Mouse (Mus musculus) layer of hippocampus, postnatal 25 days (tissue): ENCODE measurements around the gene Slc37a3. TPM values are rescaled to one million over a fixed set of nuclear protein-coding genes. Genes with fewer than 3 reads are reported as not detected.

Experiments used
- DNase-seq, 2 experiments: peaks; one replicate each; pipeline ENCODE4 v3.0.0; 2022; ENCODE audit warnings: mixed read lengths in 2 of 2, low spot score in 1 of 2; ENCODE audit errors: extremely low spot score in 1 of 2
- total RNA-seq, 2 experiments: library from RNA; stranded (reverse); gene quantifications; 2 replicates each; pipeline ENCODE4 v1.2.3; 2021

Gene Slc37a3
- total RNA-seq, 2 experiments from 2014 or later = 74.1 to 76.8 TPM

DNA sequence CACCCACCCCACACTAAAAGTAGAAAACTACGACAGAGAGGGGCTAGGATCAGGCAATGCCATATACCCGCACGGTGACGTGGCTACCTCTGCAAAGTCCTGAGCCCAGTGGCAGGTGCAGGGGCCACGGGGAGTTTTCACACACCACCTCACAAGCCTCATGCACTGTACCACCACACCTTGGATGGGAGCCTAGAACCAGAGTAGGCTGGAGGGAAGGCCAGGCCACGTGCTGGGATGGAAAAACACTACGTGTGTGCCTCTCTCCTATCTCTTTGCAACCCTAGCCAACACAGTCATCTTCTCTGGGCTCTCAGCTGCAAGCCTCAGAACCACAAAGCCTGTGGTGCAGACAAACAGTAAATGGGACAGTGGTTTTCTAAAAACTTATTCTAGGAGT, 46.5 kb downstream of the Slc37a3 start:
- DNase-seq = no peak

DNA sequence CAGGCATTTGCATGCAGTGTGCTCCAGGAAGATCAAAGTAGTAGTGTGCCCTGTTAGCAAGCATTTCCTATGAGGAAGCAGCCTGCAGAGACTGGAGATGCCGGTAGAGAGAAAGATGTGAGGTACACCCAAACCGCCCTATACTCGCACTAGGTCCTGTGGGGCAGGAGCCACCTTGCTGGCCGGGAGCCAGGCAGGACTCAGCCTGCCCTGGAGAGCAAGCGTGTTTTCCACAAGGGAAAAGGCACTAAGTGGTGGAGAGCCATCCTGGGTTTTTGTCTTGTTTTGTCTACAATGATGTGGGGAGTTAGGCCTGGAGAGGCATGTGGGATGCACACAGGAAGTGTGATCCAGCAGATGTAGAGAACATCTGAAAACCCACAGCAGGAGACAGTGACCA, 57.2 kb downstream of the Slc37a3 start:
- no peak for DNase-seq

DNA sequence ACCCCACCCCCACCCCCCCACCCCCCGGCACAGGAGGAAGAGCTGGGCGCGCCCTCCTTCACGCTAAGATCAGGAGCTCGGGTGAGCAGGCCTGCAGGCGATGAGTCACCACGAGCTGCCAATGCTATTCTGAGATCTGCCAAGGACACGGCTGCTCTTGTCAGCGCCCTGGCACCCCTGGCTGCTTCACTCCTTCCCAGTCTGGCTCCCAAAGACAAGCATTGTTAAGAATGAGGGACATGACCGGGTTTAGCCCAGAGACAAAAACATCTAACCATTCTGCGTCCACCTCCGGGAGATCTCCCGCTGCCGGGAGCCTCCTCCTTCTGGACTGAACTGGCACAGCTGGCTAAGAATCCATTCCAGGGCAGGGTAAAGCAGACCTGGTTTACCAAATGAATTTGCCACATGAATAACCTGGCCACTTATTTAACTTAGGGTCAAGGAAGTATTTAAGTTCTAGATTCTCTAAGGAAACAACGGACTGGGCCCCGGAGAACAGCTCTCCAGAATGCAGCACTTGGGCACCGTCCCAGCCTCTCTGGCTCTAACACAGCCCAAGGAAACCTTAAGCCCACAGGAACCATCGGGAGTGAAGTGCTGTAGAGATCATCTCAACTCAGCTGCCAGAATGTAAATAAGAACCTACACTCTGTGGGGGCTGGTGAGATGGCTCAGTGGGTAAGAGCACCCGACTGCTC, 58.3 kb downstream of the Slc37a3 start:
- peak; percentile 29 to 39 for DNase-seq

DNA sequence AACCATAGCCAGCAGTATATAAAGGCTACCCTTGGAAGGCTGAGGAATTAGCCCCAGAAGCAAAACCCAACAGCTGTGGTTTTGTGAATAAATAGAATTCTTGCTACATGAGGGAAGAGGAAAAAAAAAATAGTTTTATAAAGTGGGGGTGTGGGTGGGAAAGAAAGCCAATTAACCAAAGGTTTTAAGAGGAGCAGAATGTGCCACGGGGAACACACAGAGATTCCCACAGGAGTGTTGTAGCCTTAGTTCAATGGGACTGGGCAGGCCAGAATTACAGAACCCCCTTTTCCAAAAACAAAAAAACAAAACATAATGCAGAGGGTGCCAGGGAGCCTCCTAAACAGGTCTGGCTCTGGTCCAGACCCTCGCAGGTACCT, 58.9 kb downstream of the Slc37a3 start:
- no peak for DNase-seq

DNA sequence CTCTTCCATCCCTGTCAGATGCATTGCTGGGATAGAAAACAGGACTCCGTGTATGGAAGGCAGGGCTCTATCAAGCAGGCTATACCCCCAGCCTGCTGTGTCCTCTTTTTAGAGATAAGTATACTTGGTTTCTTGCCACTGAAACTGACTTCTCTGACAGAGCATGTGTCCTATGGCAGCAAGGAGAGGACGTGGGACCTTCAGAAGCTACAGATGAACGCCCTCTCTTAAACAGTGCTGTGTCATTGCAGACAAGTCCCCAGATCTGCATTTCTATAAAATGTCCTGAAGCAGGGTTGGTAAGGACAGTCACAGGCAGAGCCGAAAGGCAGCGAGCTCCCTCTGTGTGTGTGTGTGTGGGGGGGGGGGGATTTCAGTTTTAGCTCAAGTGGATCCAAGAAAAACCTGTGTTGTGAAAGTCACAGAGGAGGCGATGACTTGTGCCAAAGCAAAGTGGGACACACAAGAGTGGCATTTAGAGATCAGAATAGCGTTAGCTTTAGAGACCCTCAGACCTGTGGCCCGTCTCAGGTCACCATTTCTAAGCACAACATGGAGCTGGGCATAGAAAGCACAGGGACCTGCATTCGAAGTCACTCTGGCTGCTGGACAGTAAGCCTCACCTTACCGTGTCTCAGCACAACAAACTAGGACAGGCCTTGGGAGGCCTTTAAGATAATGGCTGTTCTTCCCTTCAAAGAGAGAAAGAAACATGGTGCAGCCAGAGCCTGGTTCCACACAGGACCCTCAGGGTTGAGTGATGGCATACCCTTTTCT, 59.4 kb downstream of the Slc37a3 start:
- no peak for DNase-seq

DNA sequence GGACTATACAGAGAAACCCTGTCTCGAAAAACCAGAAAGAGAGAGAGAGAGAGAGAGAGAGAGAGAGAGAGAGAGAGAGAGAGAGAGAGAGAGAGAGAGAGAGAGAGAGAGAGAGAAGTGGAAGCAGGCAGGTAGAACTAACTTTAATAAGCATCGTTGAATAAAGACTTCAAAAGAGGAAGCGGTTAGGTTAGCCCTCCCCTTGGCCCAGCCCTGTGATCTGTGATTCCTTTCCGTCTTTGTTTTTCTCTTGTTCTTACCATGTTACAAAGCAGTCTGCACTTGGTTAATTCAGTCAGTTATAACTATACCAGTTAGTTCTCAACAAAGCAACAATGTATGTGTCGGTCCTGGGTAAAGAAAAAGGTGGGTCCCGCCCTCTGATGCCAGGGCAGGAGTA, 61.4 kb downstream of the Slc37a3 start:
- DNase-seq = no peak

DNA sequence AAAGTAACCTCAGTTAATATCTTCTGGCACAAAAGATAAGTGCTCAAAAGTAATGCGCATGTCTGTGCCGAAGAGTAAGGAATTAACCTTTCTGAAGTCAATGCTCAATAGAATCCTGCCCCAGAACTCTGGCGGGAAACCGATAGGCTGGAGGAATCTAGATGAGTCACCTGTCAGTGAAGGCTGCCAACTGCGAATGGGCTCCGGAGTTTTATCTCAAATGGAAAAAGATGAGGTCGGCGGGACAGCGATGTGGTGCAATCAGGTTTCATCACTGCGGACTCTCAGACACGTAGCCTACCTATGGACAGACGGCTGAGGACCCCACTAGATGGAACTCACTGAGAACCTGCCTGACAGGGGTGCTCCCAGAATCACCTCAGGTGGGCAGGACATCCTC, 63.0 kb downstream of the Slc37a3 start:
- DNase-seq = no peak

DNA sequence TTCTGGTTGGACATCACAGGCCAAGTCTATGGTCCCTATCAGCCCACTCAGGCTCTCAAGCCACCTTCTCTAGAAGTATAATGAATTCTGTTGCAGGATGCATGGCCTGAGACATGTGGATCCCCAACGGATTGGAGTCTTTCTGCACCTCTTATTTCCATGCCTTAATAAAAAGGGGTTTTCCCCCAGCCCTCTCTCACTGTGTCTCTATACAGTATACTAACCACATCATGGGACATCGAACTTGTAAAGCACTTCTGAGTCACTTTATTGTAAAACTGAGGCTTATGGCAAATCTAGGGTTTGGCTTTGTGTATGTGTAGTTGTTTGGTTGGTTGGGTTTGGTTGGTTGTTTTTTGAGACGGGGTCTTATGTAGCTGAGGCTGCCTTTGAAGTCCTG, 65.7 kb downstream of the Slc37a3 start:
- no peak for DNase-seq

DNA sequence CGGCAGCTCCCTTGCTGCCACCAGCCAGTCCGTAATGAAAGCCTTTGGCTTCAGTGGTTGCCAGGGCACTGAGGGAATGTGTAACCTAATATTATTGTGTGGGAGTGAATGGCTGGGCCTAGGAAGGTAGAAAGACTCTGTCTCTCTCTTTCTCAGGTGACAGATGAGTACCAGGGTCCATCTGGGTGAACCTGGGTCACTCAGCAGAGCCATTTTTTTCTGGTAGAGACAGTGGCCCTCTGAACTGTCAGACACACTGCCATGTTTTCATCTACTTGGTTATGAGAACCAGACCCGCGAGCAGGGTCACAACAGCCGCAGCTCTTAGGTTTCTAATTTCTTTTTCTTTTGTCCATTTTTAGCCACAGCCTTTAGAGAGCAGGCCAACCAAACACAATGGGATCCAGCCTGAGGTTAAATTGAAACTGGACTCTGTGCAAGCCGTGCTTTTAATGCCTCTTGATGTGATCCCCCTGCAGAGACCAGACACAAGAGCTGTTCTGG, 73.1 kb downstream of the Slc37a3 start:
- DNase-seq = no peak

DNA sequence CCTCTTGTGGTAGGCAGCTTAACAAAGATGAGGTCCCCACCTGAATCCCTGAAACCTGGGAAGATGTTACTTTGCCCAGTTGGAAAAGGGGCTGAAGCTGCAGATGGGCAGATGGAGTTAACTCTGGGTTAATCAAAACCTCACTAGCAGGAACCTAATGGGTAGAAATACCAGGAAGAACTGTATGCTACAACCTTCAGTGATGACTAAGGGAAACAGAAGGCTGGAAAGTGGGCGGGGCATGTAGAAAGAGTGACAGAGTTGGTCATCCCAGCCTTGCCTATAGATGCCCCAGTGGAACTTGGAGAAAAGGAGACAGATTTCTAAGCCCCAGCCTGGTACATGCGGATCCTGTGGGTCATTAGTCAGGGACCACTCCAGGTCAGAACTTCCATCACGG, 76.0 kb downstream of the Slc37a3 start:
- DNase-seq = no peak

DNA sequence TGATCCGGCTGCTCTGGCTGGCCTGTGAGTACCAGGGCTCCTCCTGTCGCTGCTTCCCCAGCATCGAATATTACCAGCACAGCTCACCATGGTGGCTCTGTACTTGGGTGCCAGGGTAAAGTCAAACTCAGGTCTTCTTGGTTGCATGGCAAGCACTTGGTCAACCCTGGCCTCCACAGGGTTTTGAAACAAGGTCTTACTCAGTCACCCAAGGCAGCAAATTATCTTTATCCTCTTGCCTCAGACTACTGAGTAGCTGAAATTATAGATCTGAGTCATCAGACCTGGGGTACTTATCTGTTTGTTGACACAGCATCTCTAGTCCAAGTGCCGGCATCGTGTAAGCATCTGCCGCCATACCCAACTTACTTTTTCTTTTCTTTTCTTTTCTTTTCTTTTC, 80.4 kb downstream of the Slc37a3 start:
- DNase-seq = no peak

DNA sequence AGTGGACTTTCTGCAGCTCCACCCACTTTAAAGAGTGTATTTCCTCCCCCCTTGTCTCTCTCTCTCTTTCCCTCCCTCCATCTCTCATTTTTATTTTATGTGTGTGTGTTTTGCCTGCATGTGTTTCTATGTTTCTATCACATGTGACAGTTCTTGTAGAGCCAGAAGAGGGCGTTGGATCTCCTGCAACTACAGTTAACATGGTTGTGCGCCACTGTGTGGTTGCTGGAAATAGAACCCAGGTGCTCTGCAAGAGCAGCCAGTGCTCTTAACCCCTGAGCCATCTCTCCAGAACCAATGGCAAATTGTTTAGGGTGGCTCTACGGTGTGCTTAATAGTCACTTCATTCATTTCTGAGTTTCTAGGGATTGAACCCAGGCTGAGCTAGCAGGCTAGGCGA, 81.0 kb downstream of the Slc37a3 start:
- no peak for DNase-seq

DNA sequence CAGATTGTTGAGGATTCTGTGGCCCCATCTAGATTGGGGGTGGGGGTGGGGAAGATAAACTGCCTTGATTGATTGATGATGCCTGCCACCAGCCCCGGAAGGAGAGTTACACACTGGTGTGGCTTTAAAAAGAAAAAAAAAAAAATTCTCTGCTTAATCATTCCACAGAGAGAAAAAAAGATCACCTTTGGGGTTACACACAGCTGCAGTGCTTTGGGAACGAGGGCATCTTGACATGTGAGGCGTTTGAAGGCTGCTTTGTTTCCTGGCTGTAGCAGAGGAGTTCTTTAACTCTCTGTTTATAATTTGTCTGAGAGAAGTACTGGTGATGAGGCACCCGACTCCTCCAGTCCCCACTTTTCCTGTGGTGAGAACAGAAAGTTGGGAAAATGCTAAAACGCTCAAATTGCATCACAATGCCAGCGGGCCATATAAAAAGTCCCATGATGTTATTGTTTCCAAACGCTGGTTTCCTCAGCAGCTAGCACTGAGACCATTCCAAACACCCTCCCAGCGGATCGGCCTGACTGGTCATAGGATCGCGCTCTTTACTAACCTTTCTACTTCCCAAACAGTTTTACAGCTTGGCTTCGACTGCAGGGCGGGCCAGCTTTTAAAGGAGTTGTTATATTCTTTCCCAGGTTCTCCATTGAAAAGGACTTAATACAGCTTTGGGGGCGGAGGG, 81.6 kb downstream of the Slc37a3 start:
- DNase-seq = no peak

DNA sequence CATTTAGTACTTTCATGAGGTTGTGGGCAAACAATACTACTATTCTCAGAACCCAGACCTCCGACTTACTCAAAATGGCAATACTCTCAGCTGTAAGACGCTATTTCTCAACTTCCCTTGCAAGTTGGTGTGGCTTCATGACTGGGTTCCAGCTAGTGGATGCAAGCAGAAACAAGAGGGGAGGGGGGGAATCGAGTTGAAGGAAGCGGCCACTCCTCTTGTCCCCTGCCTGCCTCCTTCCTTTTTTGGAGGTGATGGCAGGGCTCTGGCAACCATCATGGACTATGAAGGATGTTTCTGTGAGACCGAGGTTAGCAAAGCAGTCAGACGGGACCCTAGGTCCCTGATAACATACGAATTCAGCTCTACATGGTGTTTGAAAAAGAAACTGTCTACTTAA, 87.8 kb downstream of the Slc37a3 start:
- no peak for DNase-seq

DNA sequence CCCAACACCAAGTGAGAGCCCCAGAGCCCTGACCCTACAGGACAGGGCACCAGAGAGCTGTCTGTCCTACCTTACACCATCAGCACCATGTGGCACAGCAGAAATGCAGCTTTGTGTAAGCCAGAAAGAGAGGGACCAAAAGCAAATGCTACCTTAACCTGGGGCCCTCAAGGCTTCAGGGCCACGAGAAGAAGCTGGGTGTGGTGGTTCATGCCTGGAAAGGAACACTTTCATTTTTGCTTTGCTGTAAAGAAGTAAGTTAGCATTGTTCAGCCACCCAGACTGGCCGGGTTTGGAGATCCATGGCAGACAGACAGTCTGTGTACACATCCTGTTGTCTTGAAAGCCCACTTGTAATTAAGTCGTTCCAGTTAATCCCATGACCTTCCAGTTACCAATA, 89.7 kb downstream of the Slc37a3 start:
- DNase-seq = no peak

DNA sequence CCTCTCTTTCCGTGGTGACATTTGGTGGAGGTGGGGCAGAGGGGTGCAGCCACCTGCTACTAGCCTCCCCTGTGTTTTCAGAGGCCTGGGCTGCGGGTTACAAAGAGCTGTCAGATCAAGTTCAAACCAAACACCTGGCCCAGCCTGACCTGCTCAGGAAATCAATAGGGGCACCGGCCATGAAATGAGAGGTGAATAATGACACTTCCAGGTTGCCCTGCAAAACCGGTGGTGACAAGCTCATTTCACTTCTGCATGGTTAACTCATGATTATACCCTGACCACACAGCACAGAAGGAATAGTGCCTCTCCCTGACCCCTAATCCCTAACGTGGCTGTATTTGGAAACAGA, 90.8 kb downstream of the Slc37a3 start:
- DNase-seq = no peak

DNA sequence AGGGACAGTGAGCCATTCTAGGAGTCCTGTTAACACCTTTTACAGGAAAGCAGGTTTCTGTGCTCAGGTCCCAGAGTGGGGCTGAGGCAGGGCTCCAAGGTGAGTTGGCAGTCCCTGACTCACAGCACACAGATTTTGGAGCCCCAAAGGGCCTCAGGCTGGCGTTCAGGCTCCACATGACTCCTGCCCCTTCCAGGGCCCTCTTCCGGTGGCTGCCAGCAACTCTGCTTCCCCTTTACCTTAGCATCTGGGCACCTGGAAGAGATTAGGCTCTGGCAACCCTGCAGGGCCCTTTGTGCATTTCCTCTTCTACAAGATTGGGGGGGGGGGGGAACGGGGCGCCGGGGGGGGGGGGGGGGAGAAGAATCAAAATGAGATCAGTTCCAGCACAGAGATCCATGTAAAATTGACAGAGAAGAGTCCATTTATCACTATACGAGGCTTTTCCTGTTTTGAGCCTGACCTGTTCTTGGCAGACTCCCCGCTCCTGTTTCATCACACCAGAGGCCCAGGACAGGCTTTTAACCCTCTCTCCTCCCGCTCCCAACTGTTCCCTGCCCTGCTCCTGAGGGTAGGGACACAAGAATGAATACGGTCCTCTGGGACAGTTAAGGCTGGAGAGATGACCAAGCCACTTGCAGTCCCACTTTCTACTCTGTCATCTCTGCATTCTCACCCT, 91.3 kb downstream of the Slc37a3 start:
- DNase-seq = no peak

DNA sequence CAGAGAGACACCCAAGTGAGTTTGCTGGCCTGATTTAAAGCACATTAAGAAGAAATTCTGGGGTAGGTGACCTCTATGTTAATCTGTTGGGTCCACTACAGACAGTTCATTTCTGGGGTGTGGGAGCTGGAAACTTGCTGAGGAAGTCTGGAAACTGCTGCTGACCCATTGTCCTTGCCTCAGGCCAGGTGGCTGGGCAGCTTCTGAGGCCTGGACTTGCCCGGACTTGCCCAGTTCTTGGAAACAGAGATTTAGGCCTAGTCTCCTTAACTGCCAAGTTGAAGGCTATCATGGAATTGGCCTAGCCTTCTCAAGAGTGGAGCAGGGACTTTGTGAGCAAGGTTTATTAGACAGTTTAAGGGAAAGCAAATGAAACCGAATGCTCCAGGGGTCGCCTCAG, 92.6 kb downstream of the Slc37a3 start:
- DNase-seq = no peak
